Mouse (Mus musculus) layer of hippocampus, adult 2 months (tissue): ENCODE data around the gene Tacr1. TPM values are rescaled to one million over a fixed set of nuclear protein-coding genes. Genes with fewer than 3 reads are reported as not detected.

ENCODE experiments used
- DNase-seq, 2 experiments: peaks; one replicate each; pipeline ENCODE4 v3.0.0; 2022; ENCODE audit warnings: low spot score in 2 of 2
- H3K27ac ChIP-seq: fragments of 200-600 bp; 2 replicates; pipeline ENCODE4 v1.8.1; 2022
- H3K4me3 ChIP-seq: fragments of 200-600 bp; 2 replicates; pipeline ENCODE4 v1.8.1; 2022; ENCODE audit warnings: mild to moderate bottlenecking
- CTCF ChIP-seq: fragments of 200-600 bp; conservative IDR thresholded peaks from 2 replicates; pipeline ENCODE4 v1.8.1; 2022; ENCODE audit warnings: antibody characterized with exemption, mild to moderate bottlenecking, moderate library complexity
- total RNA-seq, 2 experiments: library from RNA; stranded (reverse); gene quantifications; 2 replicates each; pipeline ENCODE4 v1.2.3; 2021

The Tacr1 gene
- total RNA-seq, 2 experiments from 2014 or later, result 1.7 to 1.9 TPM

GRCm38 (mm10) chr6:82585396-82585795 is 183.3 kb downstream of the Tacr1 start:
- H3K27ac ChIP-seq, result no peak overlapping the region
- DNase-seq, result no peak
- TF ChIP-seq CTCF, result no peak
- H3K4me3 ChIP-seq, result no peak overlapping the region

DNA sequence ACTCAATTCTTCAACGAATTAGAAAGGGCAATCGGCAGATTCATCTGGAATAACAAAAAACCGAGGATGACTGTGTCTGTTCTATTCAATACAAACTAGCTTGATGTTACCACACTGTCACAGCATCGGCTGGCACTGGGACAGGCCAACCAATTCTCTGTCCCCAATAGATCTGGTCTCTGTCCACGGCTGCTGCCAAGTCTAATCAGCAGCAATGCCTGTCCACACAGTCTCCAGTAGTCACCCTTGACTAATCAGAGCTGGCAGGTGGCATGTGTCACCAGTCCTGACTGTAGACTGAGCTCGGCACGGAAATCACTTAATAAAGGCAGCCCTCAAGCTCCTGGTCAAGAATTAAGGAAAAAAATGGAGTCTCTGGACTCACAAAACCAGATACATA is 187.3 kb downstream of the Tacr1 start:
- no peak for DNase-seq
- no peak for TF ChIP-seq CTCF
- no peak overlapping the region for H3K4me3 ChIP-seq
- H3K27ac ChIP-seq, result no peak overlapping the region

GRCm38 (mm10) chr6:82595461-82596090 is 193.4 kb downstream of the Tacr1 start:
- no peak for DNase-seq
- no peak for TF ChIP-seq CTCF
- Histone ChIP-seq H3K4me3 (no peak overlapping the region), H3K27ac (no peak overlapping the region)

- TF ChIP-seq CTCF, result no peak
- DNase-seq, result no peak
- Histone ChIP-seq H3K4me3 (no peak overlapping the region), H3K27ac (no peak overlapping the region)
Observed at GRCm38 (mm10) chr6:82603228-82603627, 201.1 kb downstream of the Tacr1 start.

DNA sequence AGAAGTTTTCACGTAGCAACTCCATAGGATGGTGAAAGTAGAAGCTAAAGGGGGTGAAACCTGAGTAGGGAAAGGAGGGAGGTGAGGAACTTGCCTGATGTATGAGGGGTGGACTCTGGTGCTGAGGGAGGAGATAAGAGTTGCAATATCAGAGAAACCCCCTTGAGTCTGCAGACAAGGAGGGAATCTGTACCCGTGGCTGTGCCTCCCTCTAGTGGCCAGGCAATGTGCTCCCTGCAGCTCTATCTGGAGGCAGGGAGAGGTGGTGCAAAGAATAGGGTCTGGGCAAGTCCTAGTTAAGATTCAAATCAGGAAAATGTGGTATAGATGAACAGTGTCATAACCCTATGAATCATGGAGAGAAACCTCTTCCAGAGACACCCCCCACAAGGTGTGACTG is 201.5 kb downstream of the Tacr1 start:
- Histone ChIP-seq H3K4me3 (no peak overlapping the region), H3K27ac (no peak overlapping the region)
- peak; percentile 59 to 74 for DNase-seq
- TF ChIP-seq CTCF, result peak; percentile 91

GRCm38 (mm10) chr6:82604791-82605190 is 202.7 kb downstream of the Tacr1 start:
- no peak for TF ChIP-seq CTCF
- Histone ChIP-seq H3K27ac (no peak overlapping the region), H3K4me3 (no peak overlapping the region)
- no peak for DNase-seq

- H3K4me3 ChIP-seq, result no peak overlapping the region
- H3K27ac ChIP-seq, result no peak overlapping the region
- DNase-seq, result no peak
- TF ChIP-seq CTCF, result 0 out of 2 replicates have a peak, but pooled peaks have one; percentile 12
Observed at GRCm38 (mm10) chr6:82608756-82609155, 206.6 kb downstream of the Tacr1 start.

- Histone ChIP-seq H3K27ac (no peak overlapping the region), H3K4me3 (no peak overlapping the region)
- peak in 1 of 2 experiments; percentile 37 for DNase-seq
- TF ChIP-seq CTCF, result no peak
Observed at GRCm38 (mm10) chr6:82609339-82609926, 207.3 kb downstream of the Tacr1 start.
